19 mouse cellular contexts compared by ENCODE assay signal in the genomic region with DNA sequence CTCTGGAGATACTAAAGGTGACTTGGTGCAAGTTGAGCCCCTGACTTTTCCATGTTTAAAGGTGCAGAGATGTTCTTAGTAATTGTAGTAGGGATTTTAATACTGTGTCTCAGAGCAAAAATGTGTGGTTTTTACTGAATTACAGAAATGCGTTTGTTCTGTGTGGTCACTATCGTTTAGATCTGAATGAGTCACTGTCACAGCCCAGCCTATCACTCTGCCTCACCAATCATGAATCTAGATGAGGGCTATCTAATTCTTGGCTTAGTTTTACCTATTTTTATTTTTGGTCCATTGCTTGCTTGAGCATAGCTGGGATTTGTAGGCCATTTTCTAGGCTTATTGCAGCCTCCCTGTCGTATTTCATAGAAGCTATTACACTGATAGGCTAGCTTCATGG. TPM values are rescaled to one million over a fixed set of nuclear protein-coding genes. Genes with fewer than 3 reads are reported as not detected.
"Had no signal": no experiment of that assay in that cellular context is flagged by ENCODE, and none has a peak within 500 bp of the region (broad histone marks: within the 10 kb centered on the region; RNA-seq: fewer than 3 reads in every experiment).

No protein-coding gene starts in this region.

- H3K4me1 ChIP-seq: neural tube, embryonic 12.5 days; neural tube, embryonic 15.5 days had no signal

- H3K4me2 ChIP-seq: neural tube, embryonic 12.5 days; neural tube, embryonic 13.5 days; neural tube, embryonic 15.5 days; stomach, embryonic 15.5 days had no signal

- H3K27me3 ChIP-seq: neural tube, embryonic 12.5 days; neural tube, embryonic 13.5 days; neural tube, embryonic 15.5 days; stomach, embryonic 15.5 days had no signal

- DNase-seq: retina, postnatal 1 day; right cerebral cortex, adult 18-20 months; right cerebral cortex, postnatal 14 days; right cerebral cortex, postnatal 25 days; right cerebral cortex, postnatal 4 days; spleen, adult 18-20 months; thymus, adult 18-20 months; thymus, adult 2 months; thymus, postnatal 14 days; thymus, postnatal 25 days; thymus, postnatal 36 days; thymus, postnatal 4 days had no signal

- H3K4me3 ChIP-seq: neural tube, embryonic 12.5 days; neural tube, embryonic 13.5 days; neural tube, embryonic 15.5 days; stomach, embryonic 15.5 days had no signal

- H3K27ac ChIP-seq: neural tube, embryonic 12.5 days; neural tube, embryonic 13.5 days; neural tube, embryonic 15.5 days; stomach, embryonic 15.5 days; stomach, postnatal 0 days had no signal

- H3K36me3 ChIP-seq: neural tube, embryonic 15.5 days had no signal

- H3K9me3 ChIP-seq: neural tube, embryonic 12.5 days; neural tube, embryonic 13.5 days; neural tube, embryonic 15.5 days; stomach, embryonic 15.5 days had no signal

RNA-seq across cellular contexts. Expression of a gene that starts 19.9 kb away (rescaled TPM):
- polyA plus RNA-seq: small intestine, adult 2 months; spleen, adult 2 months had no signal
